Mouse (Mus musculus) CH12.LX (cell line): ENCODE measurements around the gene Pik3r2. TPM values are rescaled to one million over a fixed set of nuclear protein-coding genes. Genes with fewer than 3 reads are reported as not detected.

Experiments used
- DNase-seq: peaks from one replicate; pipeline ENCODE4 v3.0.0-alpha.2; 2013; ENCODE audit errors: extremely low read depth
- H3K27ac ChIP-seq: 2 replicates; pipeline ENCODE4 v1.5.1; 2012; ENCODE audit warnings: low read depth, mild to moderate bottlenecking, control low read depth, moderate library complexity; ENCODE audit not compliant: insufficient read depth
- H3K27me3 ChIP-seq: replicated peaks from 2 replicates; pipeline ENCODE3; 2012; ENCODE audit warnings: inconsistent platforms
- H3K36me3 ChIP-seq, 2 experiments: replicated peaks in 1 of 2; 2 replicates each; pipeline versions ENCODE3 to v1.6.1; 2012; ENCODE audit warnings: inconsistent platforms in 1 of 2, low read length in 1 of 2, mild to moderate bottlenecking in 1 of 2, mixed read lengths in 1 of 2, moderate library complexity in 1 of 2; ENCODE audit not compliant: control insufficient read depth in 1 of 2, insufficient read depth in 1 of 2
- H3K4me1 ChIP-seq, 2 experiments: 2 replicates each; pipeline ENCODE4 v1.6.1; 2012; ENCODE audit warnings: inconsistent platforms in 1 of 2, moderate library complexity in 1 of 2; ENCODE audit not compliant: insufficient read depth in 2 of 2, control insufficient read depth in 1 of 2
- H3K4me2 ChIP-seq: 2 replicates; pipeline ENCODE4 v1.6.1; 2012; ENCODE audit warnings: low read depth, mild to moderate bottlenecking, control low read depth; ENCODE audit not compliant: poor library complexity, insufficient read depth, severe bottlenecking
- H3K4me3 ChIP-seq, 3 experiments: fragments of 150-350 bp in 1 of 3; sonication (generic) in 1 of 3; replicated peaks in 1 of 3; 2 replicates each; pipeline versions ENCODE3 to v1.5.1; 2011 to 2012; ENCODE audit warnings: low read depth in 2 of 3, low read length in 2 of 3, mild to moderate bottlenecking in 2 of 3, moderate library complexity in 2 of 3, control low read depth in 1 of 3, improper control_type of control experiment in 1 of 3, inconsistent platforms in 1 of 3, mixed read lengths in 1 of 3; ENCODE audit not compliant: poor library complexity in 1 of 3
- H3K79me2 ChIP-seq: replicated peaks from 2 replicates; pipeline ENCODE4 v1.6.1; 2012; ENCODE audit warnings: mild to moderate bottlenecking, moderate library complexity; ENCODE audit not compliant: control insufficient read depth, poor library complexity, insufficient read depth, severe bottlenecking; ENCODE audit errors: extremely low read depth
- H3K9ac ChIP-seq: 2 replicates; pipeline ENCODE4 v1.6.1; 2012; ENCODE audit warnings: low read depth, mild to moderate bottlenecking, control low read depth, moderate library complexity; ENCODE audit not compliant: insufficient read depth
- H3K9me3 ChIP-seq: replicated peaks from 2 replicates; pipeline ENCODE3; 2012; ENCODE audit warnings: low read length, inconsistent platforms, mixed read lengths
- BHLHE40 ChIP-seq: IDR thresholded peaks from 2 replicates; pipeline ENCODE4 v1.6.1; 2011; ENCODE audit warnings: mild to moderate bottlenecking, low read depth, low read length, improper control_type of control experiment
- CHD2 ChIP-seq: IDR thresholded peaks from 2 replicates; pipeline ENCODE4 v1.6.1; 2011; ENCODE audit warnings: low read length, improper control_type of control experiment
- CTCF ChIP-seq, 2 experiments: IDR thresholded peaks in 1 of 2; conservative IDR thresholded peaks in 1 of 2; 2 replicates each; pipeline ENCODE4 v1.5.1; 2011 to 2012; ENCODE audit warnings: low read depth in 2 of 2, low read length in 2 of 2, improper control_type of control experiment in 1 of 2, inconsistent platforms in 1 of 2, mild to moderate bottlenecking in 1 of 2, moderate library complexity in 1 of 2
- E2F4 ChIP-seq: IDR thresholded peaks from 2 replicates; pipeline ENCODE4 v1.6.1; 2011; ENCODE audit warnings: low read depth, low read length, improper control_type of control experiment; ENCODE audit not compliant: insufficient replicate concordance
- ELF1 ChIP-seq: IDR thresholded peaks from 2 replicates; pipeline ENCODE4 v1.6.1; 2014; ENCODE audit warnings: low read depth, mild to moderate bottlenecking, inconsistent platforms, low read length, improper control_type of control experiment
- EP300 ChIP-seq: IDR thresholded peaks from 2 replicates; pipeline ENCODE4 v1.6.1; 2011; ENCODE audit warnings: low read length, improper control_type of control experiment
- HCFC1 ChIP-seq: IDR thresholded peaks from 2 replicates; pipeline ENCODE4 v1.6.1; 2012; ENCODE audit warnings: low read depth, mild to moderate bottlenecking, inconsistent platforms, low read length, improper control_type of control experiment
- IRF4 ChIP-seq: IDR thresholded peaks from 2 replicates; pipeline ENCODE4 v1.6.1; 2014; ENCODE audit warnings: low read depth, mild to moderate bottlenecking, inconsistent platforms, low read length, improper control_type of control experiment
- JUND ChIP-seq: conservative IDR thresholded peaks from 2 replicates; pipeline ENCODE4 v1.6.1; 2011; ENCODE audit warnings: low read depth, low read length, improper control_type of control experiment
- KAT2A ChIP-seq: IDR thresholded peaks from 2 replicates; pipeline ENCODE4 v1.6.1; 2012; ENCODE audit warnings: low read length, improper control_type of control experiment, inconsistent platforms; ENCODE audit not compliant: insufficient replicate concordance
- MAFK ChIP-seq: IDR thresholded peaks from 2 replicates; pipeline ENCODE4 v1.6.1; 2011; ENCODE audit warnings: low read length, improper control_type of control experiment; ENCODE audit not compliant: insufficient replicate concordance
- MAX ChIP-seq: IDR thresholded peaks from 2 replicates; pipeline ENCODE4 v1.6.1; 2011; ENCODE audit warnings: low read length, improper control_type of control experiment
- MAZ ChIP-seq: IDR thresholded peaks from 2 replicates; pipeline ENCODE4 v1.6.1; 2012; ENCODE audit warnings: low read depth, mild to moderate bottlenecking, inconsistent platforms, low read length, improper control_type of control experiment, moderate library complexity
- MXI1 ChIP-seq: IDR thresholded peaks from 2 replicates; pipeline ENCODE4 v1.6.1; 2011; ENCODE audit warnings: mild to moderate bottlenecking, low read depth, low read length, improper control_type of control experiment
- MYC ChIP-seq: IDR thresholded peaks from 2 replicates; pipeline ENCODE4 v1.6.1; 2011; ENCODE audit warnings: low read depth, mild to moderate bottlenecking, improper control_type of control experiment, low read length
- NELFE ChIP-seq: IDR thresholded peaks from 2 replicates; pipeline ENCODE4 v1.6.1; 2011; ENCODE audit warnings: low read depth, low read length, improper control_type of control experiment
- NRF1 ChIP-seq: IDR thresholded peaks from 2 replicates; pipeline ENCODE4 v1.6.1; 2014; ENCODE audit warnings: low read depth, mild to moderate bottlenecking, inconsistent platforms, low read length, improper control_type of control experiment, moderate library complexity
- PAX5 ChIP-seq: IDR thresholded peaks from 2 replicates; pipeline ENCODE4 v1.6.1; 2012; ENCODE audit warnings: low read length, inconsistent platforms, mixed read lengths
- RAD21 ChIP-seq: IDR thresholded peaks from 2 replicates; pipeline ENCODE4 v1.6.1; 2011; ENCODE audit warnings: low read depth, mild to moderate bottlenecking, low read length, improper control_type of control experiment, moderate library complexity
- RCOR1 ChIP-seq: conservative IDR thresholded peaks from 2 replicates; pipeline ENCODE4 v1.6.1; 2012; ENCODE audit warnings: low read depth, mild to moderate bottlenecking, inconsistent platforms, low read length, improper control_type of control experiment
- SIN3A ChIP-seq: IDR thresholded peaks from 2 replicates; pipeline ENCODE4 v1.6.1; 2012; ENCODE audit warnings: low read length, improper control_type of control experiment, inconsistent platforms
- TBP ChIP-seq: conservative IDR thresholded peaks from 2 replicates; pipeline ENCODE4 v1.6.1; 2011; ENCODE audit warnings: low read depth, low read length, improper control_type of control experiment
- TCF12 ChIP-seq: IDR thresholded peaks from 2 replicates; pipeline ENCODE4 v1.6.1; 2014; ENCODE audit warnings: low read depth, mild to moderate bottlenecking, inconsistent platforms, low read length, improper control_type of control experiment
- USF2 ChIP-seq: conservative IDR thresholded peaks from 2 replicates; pipeline ENCODE4 v1.6.1; 2011; ENCODE audit warnings: low read depth, low read length, improper control_type of control experiment
- ZC3H11A ChIP-seq: IDR thresholded peaks from 2 replicates; pipeline ENCODE4 v1.6.1; 2012; ENCODE audit warnings: low read depth, mild to moderate bottlenecking, inconsistent platforms, low read length, improper control_type of control experiment
- ZKSCAN1 ChIP-seq: IDR thresholded peaks from 2 replicates; pipeline ENCODE4 v1.6.1; 2012; ENCODE audit warnings: low read depth, inconsistent platforms, low read length, improper control_type of control experiment, borderline replicate concordance
- dilution Hi-C: fragments of 300-500 bp; cut with MboI; formaldehyde crosslinking; loops from 2 replicates; pipeline ENCODE4 v1.14.3; 2020; ENCODE audit warnings: low sequenced_read_pairs; ENCODE audit not compliant: extremely low pct_unique_long_range_greater_than_20kb, extremely low pct_ligation_motif_present
- in situ Hi-C: fragments of 300-500 bp; cut with MboI; formaldehyde crosslinking; loops from 3 replicates; pipeline ENCODE4 v1.14.3; 2019; ENCODE audit warnings: low sequenced_read_pairs, low pct_ligation_motif_present, low pct_unique_long_range_greater_than_20kb, mixed read lengths
- polyA plus RNA-seq: library from polyadenylated mRNA; unstranded; fragments of >175 nt; gene quantifications from 2 replicates; pipeline ENCODE4 v1.2.1, GENCODE M21; 2012; ENCODE audit warnings: low read depth; ENCODE audit not compliant: insufficient read length
- total RNA-seq, 2 experiments: library from RNA; depleted of rRNA; stranded (reverse); fragments of 300-350 nt in 1 of 2; fragments of >200 nt in 1 of 2; gene quantifications; 2 replicates each; pipeline ENCODE4 v1.2.3; 2012 to 2014

Pik3r2 gene
- total and polyA plus RNA-seq, 3 experiments: 13.8 to 45.9 (median 25.8) TPM

- Histone ChIP-seq H3K4me3 (no peak overlapping the region), H3K9me3 (no peaks in the 10 kb centered on the region), H3K27ac (no peak overlapping the region), H3K27me3 (no peaks in the 10 kb centered on the region), H3K9ac (no peak overlapping the region), H3K4me1 (peaks cover 5 to 18% of the 10 kb centered on the region in 2 experiments; a peak in 3 of 4 replicates), H3K79me2 (no peaks in the 10 kb centered on the region)
- in situ Hi-C loops (no loop called here), dilution Hi-C loops (no loop called here)
- no peak for DNase-seq
- TF ChIP-seq PAX5 (no peak), MAFK (no peak), ZKSCAN1 (no peak), USF2 (no peak), NELFE (no peak), ZC3H11A (no peak), NRF1 (no peak), MYC (no peak), CHD2 (no peak), TCF12 (no peak), EP300 (no peak), TBP (no peak), JUND (no peak), SIN3A (no peak), IRF4 (no peak), MXI1 (no peak), BHLHE40 (no peak), CTCF (conservative IDR thresholded peaks at IDR 0.05 in 1 of 2, IDR thresholded peaks at IDR 0.05 in 1 of 2; ENCODE audit: low read depth in 2 of 2, low read length in 2 of 2) (no peak), ELF1 (no peak), MAZ (no peak)
- TF ChIP-seq, all 38 proteins: peak for 0
- H3K4me2 ChIP-seq: no peak overlapping the region
- peaks cover 4 to 33% of the 10 kb centered on the region in 2 experiments for H3K36me3 ChIP-seq
Measured at GRCm38 (mm10) chr8:70742981-70743655, 33.4 kb downstream of the Pik3r2 start.

DNA sequence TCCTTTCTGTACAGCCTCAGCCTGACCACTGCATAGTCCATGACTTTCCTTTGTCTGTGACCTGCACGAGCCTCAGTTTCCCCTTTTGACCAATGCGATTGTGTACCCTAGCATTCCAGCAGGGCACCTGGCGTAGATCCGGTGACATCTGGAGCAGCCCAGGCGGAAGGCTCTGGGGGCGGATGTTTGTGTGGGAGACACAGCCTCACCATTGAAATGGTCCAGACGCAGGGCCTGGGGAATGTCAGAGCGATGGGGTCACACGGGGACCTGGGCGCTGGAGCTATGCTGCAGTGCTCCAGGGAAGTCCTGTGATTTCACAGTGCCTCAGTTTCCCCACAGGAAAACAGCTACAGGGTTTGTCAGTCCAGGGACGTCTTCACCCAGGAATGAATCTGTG, 34.3 kb downstream of the Pik3r2 start:
- DNase-seq: no peak
- TF ChIP-seq CTCF (conservative IDR thresholded peaks at IDR 0.05 in 1 of 2, IDR thresholded peaks at IDR 0.05 in 1 of 2; ENCODE audit: low read depth in 2 of 2, low read length in 2 of 2) (no peak), MYC (no peak), EP300 (no peak), IRF4 (no peak), MAX (no peak), USF2 (no peak), RAD21 (no peak), HCFC1 (no peak), E2F4 (no peak), RCOR1 (no peak), KAT2A (no peak), NELFE (no peak)

More for the DNA sequence above, 34.3 kb downstream of the Pik3r2 start:
- Histone ChIP-seq H3K9me3 (no peaks in the 10 kb centered on the region), H3K36me3 (peaks cover 0 to 24% of the 10 kb centered on the region in 2 experiments), H3K27ac (no peak overlapping the region), H3K4me3 (no peak overlapping the region), H3K4me2 (no peak overlapping the region), H3K27me3 (no peaks in the 10 kb centered on the region), H3K4me1 (peaks cover 5 to 24% of the 10 kb centered on the region in 2 experiments; a peak in 3 of 4 replicates), H3K79me2 (no peaks in the 10 kb centered on the region), H3K9ac (no peak overlapping the region)
- dilution Hi-C loops: no loop called here
- in situ Hi-C loops: no loop called here
